Mouse (Mus musculus) megakaryocyte progenitor cell, adult 5-6 weeks (primary cell): Measurements from ENCODE around the gene Prkn. TPM values are rescaled to one million over a fixed set of nuclear protein-coding genes. Genes with fewer than 3 reads are reported as not detected.
A peak's percentile ranks its signal among the peaks of the same experiment; 100 is the strongest.

Source experiments
- ATAC-seq: replicated peaks from 2 replicates; pipeline ENCODE4 v1.8.0; 2016; ENCODE audit warnings: mild to moderate bottlenecking, moderate TSS enrichment, inconsistent platforms; ENCODE audit not compliant: poor library complexity
- total RNA-seq, 2 experiments: library from RNA; stranded (forward) in 1 of 2; stranded (reverse) in 1 of 2; fragments of 157-497, 149-512 nt in 1 of 2; fragments of 200-1000 nt in 1 of 2; gene quantifications; 2 replicates each; pipeline versions ENCODE4 v1.2.3 to v1.2.4; 2015 to 2017

The Prkn gene
- total RNA-seq, 2 experiments from 2014 or later, result 0.25 to 0.57 TPM

- no peak for ATAC-seq
Measured at GRCm38 (mm10) chr17:11260663-11261062, 420.5 kb downstream of the Prkn start.

- no peak for ATAC-seq
Measured at GRCm38 (mm10) chr17:11261679-11262078, 421.5 kb downstream of the Prkn start.

DNA sequence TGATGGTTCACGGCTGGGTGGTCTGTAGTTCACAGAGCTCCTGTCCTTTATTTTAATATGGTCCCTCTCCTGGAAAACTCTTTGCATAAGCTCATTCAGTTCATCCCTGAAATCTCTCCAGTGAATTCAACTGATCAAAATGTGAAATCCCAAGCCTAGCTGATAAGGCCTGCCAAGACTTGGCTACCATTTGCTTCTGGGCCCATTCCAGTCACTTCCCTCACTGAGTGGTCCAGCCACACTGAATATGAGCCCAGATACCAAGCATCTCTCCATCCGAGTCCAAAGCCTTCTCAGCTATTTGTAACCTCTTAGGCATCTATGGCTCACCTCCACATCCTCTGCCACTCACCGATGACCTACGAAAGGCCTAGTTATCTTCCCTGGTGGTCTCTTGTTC lies 427.8 kb downstream of the Prkn start:
- no peak for ATAC-seq

DNA sequence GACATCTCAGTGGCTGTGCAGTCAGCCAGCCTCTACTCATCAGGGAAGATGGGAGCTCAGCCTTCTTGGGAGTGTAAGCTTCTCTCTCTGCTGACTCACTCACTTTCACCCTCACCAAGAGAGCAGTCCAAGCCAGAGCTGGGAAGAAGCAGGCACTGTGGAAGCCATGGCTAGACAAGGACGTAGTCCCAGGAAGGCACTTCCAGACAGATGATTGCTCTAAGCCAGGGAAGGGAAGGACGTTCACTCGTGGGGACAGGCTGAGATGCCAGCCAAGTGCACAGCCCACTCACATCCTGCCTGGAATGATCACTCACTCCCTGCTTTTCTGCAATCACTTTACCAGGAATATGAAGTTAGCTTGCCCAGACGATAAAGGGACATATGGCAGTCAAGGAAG lies 430.0 kb downstream of the Prkn start:
- ATAC-seq, result no peak

DNA sequence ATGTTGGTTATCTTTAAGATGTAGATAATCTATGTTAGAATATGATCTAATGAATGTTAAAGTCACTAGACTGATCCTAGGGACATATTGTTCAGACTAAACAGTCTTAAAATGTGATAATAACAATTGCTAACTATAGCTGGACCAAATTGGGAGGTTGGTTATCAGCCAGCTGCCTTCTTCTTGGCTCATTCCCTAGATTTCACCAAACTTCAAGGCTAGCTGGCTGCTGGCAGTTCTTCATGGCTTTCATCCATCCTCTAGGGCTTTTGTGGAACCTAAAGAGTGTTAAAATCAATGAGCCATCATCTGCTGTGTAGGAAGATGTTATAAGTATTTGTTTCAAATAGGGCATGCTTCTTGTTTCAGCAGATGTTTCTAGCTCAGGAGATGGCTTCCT lies 431.7 kb downstream of the Prkn start:
- ATAC-seq, result no peak

- no peak for ATAC-seq
Measured at GRCm38 (mm10) chr17:11284246-11284645, 444.1 kb downstream of the Prkn start.

DNA sequence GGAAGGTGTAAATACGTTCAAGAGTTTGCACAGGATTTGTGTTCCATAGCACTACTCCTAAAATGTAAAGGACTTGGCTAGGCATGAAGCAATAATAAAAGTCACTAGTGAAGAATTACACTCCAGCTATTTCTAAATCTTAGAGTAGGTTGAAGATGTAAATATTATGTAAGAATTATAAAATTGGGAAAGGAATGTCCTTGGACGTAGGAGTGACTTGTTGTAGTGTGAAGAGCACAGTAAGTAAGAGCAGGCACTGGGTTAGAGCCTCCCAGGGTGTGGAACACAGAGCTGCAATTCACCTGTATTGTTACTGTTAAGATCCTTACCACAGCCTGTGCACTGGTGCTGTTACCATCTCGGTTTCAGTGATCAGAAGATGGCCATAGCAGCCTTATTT lies 450.0 kb downstream of the Prkn start:
- no peak for ATAC-seq

DNA sequence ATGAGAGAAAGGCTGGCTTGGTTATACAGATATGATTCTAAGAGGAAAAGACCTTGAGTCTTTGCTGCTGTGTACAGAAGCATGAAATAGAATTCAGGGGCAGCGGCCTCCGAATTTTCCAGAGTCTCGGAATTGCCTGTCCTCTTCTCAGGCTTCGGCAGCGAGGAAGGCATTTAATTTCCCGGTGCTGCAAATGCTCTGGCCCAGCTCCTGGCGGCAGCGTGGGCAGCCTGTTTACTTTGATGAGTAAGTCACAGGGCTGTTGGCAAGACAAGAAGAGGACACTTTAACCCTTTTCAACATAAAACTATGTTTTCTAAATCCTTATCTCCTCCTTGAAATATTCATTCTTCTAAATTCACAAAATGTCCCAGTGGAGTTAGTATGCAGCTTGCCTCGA lies 462.9 kb downstream of the Prkn start:
- no peak for ATAC-seq

DNA sequence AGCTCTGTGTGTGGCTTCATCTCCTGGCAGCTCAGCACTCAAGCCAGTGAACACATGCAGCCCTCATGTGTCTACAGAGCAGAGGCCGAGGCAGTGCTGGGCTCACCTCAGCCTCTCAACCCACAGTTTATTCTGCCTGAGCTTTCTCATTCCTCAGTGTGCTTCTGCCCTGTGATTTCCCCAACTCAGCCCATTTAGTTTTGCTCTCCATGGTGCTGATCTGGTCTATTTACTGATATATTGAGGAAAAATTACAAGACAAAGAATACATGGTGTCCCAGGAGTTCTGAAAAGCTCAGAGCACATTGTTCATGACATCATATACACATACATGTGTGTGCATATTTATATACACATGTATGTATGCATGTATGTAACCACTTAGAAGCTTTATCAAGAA lies 469.7 kb downstream of the Prkn start:
- ATAC-seq, result 0 out of 2 replicates have a peak, but pooled peaks have one; percentile 23

- ATAC-seq, result no peak
Measured at GRCm38 (mm10) chr17:11314163-11314562, 474.0 kb downstream of the Prkn start.

DNA sequence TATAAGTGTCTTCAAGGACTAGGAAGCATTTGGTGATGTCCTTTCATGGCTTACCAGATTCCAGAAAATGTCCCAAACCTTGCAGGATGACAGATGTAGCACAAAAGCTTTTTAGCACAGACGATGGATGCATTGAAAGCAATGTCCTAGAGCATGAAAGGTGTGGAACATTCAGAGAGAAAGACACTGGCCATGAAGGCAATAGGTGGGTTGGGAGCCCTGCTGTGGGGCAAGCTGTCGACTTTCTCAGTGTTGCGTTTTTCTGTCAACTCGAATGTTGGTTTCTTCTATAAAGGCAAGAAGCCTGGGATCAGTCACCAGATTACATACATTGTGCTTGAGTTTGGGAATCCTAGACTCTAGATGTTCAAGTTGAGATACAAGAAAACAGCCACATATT lies 475.5 kb downstream of the Prkn start:
- ATAC-seq, result no peak

DNA sequence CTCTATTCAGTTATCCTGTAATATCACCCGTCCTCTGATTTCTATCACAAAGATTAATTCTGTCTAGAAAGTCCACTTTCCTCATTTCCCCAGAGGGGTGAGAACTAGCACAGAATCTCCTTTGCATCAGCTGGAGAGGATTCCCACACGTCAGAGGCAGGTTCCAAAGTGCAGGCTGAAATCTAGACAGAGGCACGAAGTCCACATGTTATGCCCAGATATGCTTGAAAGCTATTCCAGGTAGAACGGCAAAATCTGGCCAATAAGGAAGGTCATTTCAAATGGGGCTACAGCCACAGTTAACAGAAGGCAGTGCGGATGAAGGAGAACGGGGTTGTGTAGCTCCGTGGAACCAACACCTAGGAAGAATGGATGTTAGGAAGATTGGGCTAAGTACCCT lies 478.8 kb downstream of the Prkn start:
- ATAC-seq, result no peak

DNA sequence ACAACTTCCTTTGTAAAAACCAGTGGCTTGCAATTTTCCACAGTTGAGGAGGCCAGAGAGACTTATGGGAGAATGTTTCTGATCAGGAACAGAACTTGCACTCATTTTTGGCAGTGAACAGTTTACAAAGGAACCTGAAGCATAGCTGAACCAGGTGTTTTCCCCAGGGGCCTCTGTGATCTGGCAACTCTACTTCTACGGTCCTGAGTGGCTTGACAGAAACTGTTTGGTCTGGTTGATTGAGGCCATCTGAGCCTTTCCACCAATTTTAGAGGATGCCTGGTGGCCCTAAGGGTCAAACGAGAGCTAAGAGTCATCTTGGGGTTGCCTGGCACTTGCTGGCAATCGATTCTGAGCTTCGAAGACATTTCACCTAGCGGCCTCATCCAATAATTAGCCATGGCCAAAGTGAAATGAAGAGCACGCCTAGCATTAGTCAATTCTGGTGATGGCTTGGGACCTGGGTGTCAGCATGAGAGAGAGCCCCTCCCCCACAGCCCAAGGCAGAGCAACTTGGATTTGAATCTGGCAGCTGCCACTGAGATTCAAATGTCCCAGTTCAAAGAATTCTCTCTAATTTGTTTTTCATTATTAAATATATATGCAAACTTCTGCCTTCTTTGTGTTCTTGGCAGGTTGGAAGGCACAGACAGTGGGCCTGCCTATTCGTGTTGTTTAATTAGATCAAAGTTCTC lies 479.6 kb downstream of the Prkn start:
- no peak for ATAC-seq

GRCm38 (mm10) chr17:11332081-11332480 lies 491.9 kb downstream of the Prkn start:
- ATAC-seq, result no peak

- no peak for ATAC-seq
Measured at GRCm38 (mm10) chr17:11333741-11334140, 493.6 kb downstream of the Prkn start.

DNA sequence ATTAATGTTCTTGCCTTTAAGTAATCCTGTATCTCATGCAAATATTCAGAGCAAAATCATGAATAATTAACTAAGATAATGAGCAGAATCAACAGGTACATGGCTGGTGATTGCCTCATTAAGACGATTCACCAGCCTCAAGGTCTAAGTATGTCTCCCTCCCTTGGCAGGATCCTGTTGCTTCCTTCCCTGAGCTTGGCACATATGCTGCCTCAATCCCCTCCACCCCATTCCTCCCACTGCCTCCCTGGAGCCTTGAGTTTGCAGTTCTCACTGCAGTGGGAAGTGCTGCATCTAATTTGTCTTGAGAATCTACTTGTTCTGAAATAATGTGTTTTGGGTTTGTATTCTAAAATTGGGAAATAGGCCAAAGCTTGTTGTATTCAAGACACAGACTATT lies 496.0 kb downstream of the Prkn start:
- no peak for ATAC-seq

DNA sequence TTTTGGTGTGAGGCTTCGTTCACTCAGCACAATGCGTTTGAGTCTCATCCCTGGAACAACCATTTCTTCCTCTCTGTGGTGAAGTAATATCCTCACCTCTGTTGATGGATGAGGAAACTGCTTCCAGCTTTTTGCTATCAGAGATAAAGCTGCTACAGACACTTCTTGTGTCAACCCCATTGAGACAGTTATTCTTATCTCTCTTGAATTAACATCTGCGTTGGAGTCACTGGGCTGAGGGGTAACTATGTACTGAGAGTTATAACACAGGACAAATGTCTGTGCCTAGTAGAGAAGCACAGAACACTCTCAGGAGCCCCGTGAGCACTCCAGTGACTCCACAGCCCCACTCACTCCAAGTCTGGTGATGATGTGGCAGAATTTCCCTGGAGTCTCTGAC lies 500.2 kb downstream of the Prkn start:
- ATAC-seq, result peak; percentile 61

GRCm38 (mm10) chr17:11346310-11346709 lies 506.1 kb downstream of the Prkn start:
- no peak for ATAC-seq

DNA sequence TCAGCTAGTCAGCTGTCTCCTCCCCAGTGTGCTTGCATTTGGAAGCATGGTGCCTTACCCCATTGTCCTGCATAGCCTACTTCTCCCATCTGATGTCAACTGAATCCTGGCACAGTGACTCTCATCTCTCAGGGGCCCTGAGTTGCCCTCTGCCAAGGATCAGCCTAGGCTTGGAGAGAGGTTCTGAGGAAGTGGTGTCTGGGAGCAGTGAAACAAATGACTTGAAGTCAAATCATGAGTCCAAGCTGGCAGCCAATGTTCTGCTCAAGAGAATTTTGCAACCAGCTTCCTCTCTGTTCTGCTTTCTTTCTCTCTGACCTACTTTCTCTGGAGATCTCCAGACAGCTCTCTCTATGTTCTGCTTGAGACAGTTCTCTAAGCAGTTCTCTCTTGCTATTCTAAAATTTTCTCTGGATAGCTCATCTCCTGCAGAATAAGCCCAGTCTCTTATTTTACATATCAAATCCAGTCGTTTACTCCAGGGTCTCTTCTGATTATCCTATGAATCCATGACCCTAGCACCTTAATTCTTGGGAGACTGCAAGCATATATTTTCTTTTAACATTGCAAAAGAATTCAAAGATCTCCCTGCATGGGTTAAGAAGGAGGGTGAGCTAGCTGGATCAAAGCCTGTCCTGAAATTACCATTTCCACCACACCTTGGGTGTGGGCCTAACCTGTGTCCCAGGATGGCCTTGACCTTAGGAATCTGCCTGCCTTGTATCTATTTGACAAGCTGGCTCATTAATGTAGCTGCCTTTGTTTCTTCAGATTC lies 512.8 kb downstream of the Prkn start:
- no peak for ATAC-seq

GRCm38 (mm10) chr17:11353553-11353945 lies 513.4 kb downstream of the Prkn start:
- ATAC-seq, result no peak

DNA sequence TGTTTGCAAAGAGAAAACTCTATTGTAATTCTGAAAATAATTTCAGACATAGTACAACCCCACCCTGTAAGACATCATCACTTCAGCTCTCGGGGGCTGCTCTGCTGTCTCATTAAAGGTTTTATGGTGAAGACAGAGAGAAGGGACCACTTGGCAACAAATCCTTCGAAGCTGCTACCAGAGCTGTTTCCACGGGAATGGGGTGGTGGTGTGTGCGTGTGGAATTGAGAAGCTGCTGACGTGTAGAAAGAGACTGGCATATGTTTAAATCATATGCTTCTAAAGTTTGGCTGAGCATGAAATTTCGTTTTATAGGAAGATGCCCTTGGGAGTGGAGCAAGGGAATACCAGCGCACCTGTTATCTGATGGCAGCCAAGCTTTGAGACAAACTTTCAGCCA lies 514.2 kb downstream of the Prkn start:
- ATAC-seq, result no peak

GRCm38 (mm10) chr17:11375461-11375860 lies 535.3 kb downstream of the Prkn start:
- ATAC-seq, result no peak
